Mouse (Mus musculus) adrenal gland, adult (tissue): ENCODE results near the gene Nog.

Experiments
- DNase-seq, 2 experiments: peaks; one replicate each; pipeline ENCODE4 v3.0.0; 2022 to 2023; ENCODE audit warnings: low spot score in 1 of 2; ENCODE audit not compliant: inconsistent age in 2 of 2

The Nog gene

DNA sequence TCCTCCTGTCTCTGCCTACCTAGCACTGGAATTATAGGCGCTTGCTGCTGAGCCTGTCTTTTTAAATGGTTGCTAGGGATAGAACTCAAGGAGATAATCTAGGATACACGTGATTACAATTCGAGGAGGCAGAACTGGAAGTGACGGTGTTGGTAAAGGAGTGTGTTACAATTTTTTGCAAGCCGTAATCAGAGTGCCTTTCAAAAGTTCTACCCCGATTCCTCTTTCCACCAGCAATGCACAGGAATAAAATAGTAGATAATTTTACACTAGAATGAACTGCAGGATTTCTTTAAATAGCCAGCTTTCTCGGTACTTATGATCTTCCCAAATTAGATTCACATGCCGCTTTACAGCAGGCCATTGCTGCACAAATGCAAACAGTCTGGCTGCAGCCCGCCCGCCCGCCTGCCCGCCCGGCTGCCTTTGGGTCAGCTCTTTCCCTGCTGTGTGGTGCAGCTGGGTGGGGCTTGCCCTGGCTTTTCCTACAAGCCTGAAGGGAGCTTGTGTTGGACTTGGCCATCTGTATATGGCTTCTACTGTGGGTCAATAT lies 32.2 kb downstream of the Nog start:
- DNase-seq: no peak

- DNase-seq: no peak
Observed at GRCm38 (mm10) chr11:89267520-89267919, 34.6 kb downstream of the Nog start.

GRCm38 (mm10) chr11:89265080-89265479 lies 37.1 kb downstream of the Nog start:
- no peak for DNase-seq

- no peak for DNase-seq
Observed at GRCm38 (mm10) chr11:89259338-89259915, 42.7 kb downstream of the Nog start.

- no peak for DNase-seq
Observed at GRCm38 (mm10) chr11:89257893-89258292, 44.2 kb downstream of the Nog start.

GRCm38 (mm10) chr11:89253973-89254372 lies 48.2 kb downstream of the Nog start:
- DNase-seq: no peak
